Mouse (Mus musculus) forebrain, embryonic 10.5 days (tissue): ENCODE measurements at regions not wholly inside any gene's neighbourhood (a gene's known extent, or its start where the extent isn't known, plus 50 kb on each side); places are given as distances from the start of the nearest gene placed in this dataset. TPM values are rescaled to one million over a fixed set of nuclear protein-coding genes. Genes with fewer than 3 reads are reported as not detected.

Experiments
- DNase-seq: peaks from one replicate; pipeline ENCODE4 v3.0.0-alpha.2; 2017; ENCODE audit warnings: low spot score; ENCODE audit errors: extremely low spot score
- H3K27ac ChIP-seq: fragments of 300-500 bp; sonication (generic); 2 replicates; pipeline ENCODE4 v1.5.1; 2016; ENCODE audit warnings: mild to moderate bottlenecking
- H3K27me3 ChIP-seq: fragments of 300-500 bp; sonication (generic); 2 replicates; pipeline ENCODE4 v1.6.1; 2016; ENCODE audit warnings: mild to moderate bottlenecking; ENCODE audit not compliant: poor library complexity, severe bottlenecking
- H3K36me3 ChIP-seq: fragments of 300-500 bp; sonication (generic); replicated peaks from 2 replicates; pipeline ENCODE4 v1.6.1; 2016; ENCODE audit warnings: mild to moderate bottlenecking, moderate library complexity
- H3K4me1 ChIP-seq: fragments of 300-500 bp; sonication (generic); 2 replicates; pipeline ENCODE4 v1.6.1; 2016
- H3K4me3 ChIP-seq: fragments of 300-500 bp; sonication (generic); 2 replicates; pipeline ENCODE4 v1.5.1; 2016; ENCODE audit warnings: mild to moderate bottlenecking, moderate library complexity
- H3K9me3 ChIP-seq: fragments of 300-500 bp; sonication (generic); 2 replicates; pipeline ENCODE4 v1.6.1; 2016; ENCODE audit warnings: mild to moderate bottlenecking, moderate library complexity
- WGBS: fragments of 180-500 bp; shearing (Covaris S2); methylation state at CpG from one replicate; pipeline ENCODE4 v1.1.7; 2016; 5-methylcytosine and 5-hydroxymethylcytosine counted together
- microRNA-seq: library from miRNA; unstranded; fragments of <30 nt; microRNA quantifications from one replicate; pipeline ENCODE4, GENCODE M21; 2017

- no peak for DNase-seq
- Histone ChIP-seq H3K4me1 (peaks cover 6% of the 10 kb centered on the region), H3K27me3 (no peaks in the 10 kb centered on the region), H3K9me3 (no peaks in the 10 kb centered on the region), H3K4me3 (no peak overlapping the region), H3K36me3 (no peaks in the 10 kb centered on the region), H3K27ac (no peak overlapping the region)
- WGBS: 57% methylated on average over 2 of the region's 2 CpGs
Measured at GRCm38 (mm10) chr11:37355074-37355473, 119.3 kb upstream of the Tenm2 start.

- 89% methylated on average over 2 of the region's 2 CpGs for WGBS
- Histone ChIP-seq H3K9me3 (no peaks in the 10 kb centered on the region), H3K36me3 (no peaks in the 10 kb centered on the region), H3K27me3 (no peaks in the 10 kb centered on the region), H3K4me1 (no peaks in the 10 kb centered on the region), H3K4me3 (no peak overlapping the region), H3K27ac (no peak overlapping the region)
- DNase-seq: no peak
Measured at GRCm38 (mm10) chr11:37309691-37310090, 73.9 kb upstream of the Tenm2 start.

- Histone ChIP-seq H3K36me3 (no peaks in the 10 kb centered on the region), H3K9me3 (no peaks in the 10 kb centered on the region), H3K4me3 (no peak overlapping the region), H3K27me3 (no peaks in the 10 kb centered on the region), H3K27ac (no peak overlapping the region), H3K4me1 (no peaks in the 10 kb centered on the region)
- no peak for DNase-seq
- 86% methylated on average over 2 of the region's 2 CpGs for WGBS
Measured at GRCm38 (mm10) chr11:37306656-37307055, 70.9 kb upstream of the Tenm2 start.

Small RNAs in the stretch of these regions (microRNA-seq; reads per million reads assigned to microRNA genes)
- gene Gm25693: not detected
